Mouse (Mus musculus): ENCODE measurements around the gene Ciita. TPM values are rescaled to one million over a fixed set of nuclear protein-coding genes. Genes with fewer than 3 reads are reported as not detected.

Gene Ciita
- polyA plus RNA-seq, 1 experiment, result 0.11 TPM

DNA sequence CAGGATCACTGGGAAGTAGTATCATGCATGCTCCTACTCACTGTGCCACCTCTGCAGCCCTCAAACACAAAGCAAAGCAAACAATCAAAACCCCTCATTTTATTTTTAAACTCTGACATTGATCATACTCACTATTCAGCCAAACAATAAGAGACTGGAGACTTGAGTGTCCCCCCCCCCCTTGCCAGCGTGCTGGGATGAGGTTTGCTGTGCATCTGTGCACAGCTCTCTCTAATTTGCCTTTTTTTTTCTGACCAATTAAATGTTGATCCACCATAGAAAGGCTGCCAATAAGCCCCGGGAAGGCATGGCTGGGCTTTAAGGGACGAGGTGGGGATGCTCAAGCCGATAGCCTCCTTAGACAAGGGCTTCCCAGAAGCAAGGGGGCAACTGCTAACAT, 27.6 kb downstream of the Ciita start:
- H3K27ac ChIP-seq (ENCODE audit: insufficient read depth, low read length), result no peak overlapping the region
- H3K27me3 ChIP-seq (ENCODE audit: control insufficient read depth, insufficient read depth, low read length), result no peaks in the 10 kb centered on the region
- WGBS, result 54% methylated on average over 4 of the region's 4 CpGs
- H3K4me1 ChIP-seq (ENCODE audit: control insufficient read depth, insufficient read depth, low read length), result peaks cover 15% of the 10 kb centered on the region
- no peak for DNase-seq
- H3K4me3 ChIP-seq (replicated peaks; ENCODE audit: insufficient read depth, low read depth, low read length), result no peak overlapping the region
- TF ChIP-seq POLR2A (IDR thresholded peaks at IDR 0.05; ENCODE audit: borderline replicate concordance, insufficient read depth, low read length) (no peak), CTCF (IDR thresholded peaks at IDR 0.05; ENCODE audit: borderline replicate concordance, insufficient read depth, low read depth, low read length) (no peak)

DNA sequence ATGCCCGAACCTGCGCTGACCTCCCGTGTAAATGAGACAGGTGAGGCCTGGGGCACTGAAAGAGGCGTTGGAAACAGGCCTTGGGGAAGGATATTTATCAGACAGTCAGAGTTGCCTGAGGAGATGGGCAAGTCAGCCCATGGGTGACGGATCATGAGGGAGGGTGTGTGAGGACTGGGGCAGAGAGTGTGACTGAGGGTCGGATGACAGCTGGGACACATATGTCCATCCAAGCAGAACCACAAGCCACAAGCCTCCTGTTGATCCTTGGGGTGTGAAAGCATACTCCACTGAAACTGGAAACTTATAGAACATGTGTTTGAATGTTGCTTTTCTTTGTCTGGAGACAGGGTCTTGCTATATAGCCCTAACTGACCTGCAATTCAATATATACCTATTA, 28.8 kb downstream of the Ciita start:
- Histone ChIP-seq H3K27ac (ENCODE audit: insufficient read depth, low read length) (no peak overlapping the region), H3K27me3 (ENCODE audit: control insufficient read depth, insufficient read depth, low read length) (no peaks in the 10 kb centered on the region), H3K4me1 (ENCODE audit: control insufficient read depth, insufficient read depth, low read length) (peaks cover 15% of the 10 kb centered on the region), H3K4me3 (replicated peaks; ENCODE audit: insufficient read depth, low read depth, low read length) (no peak overlapping the region)
- 77% methylated on average over 6 of the region's 6 CpGs for WGBS
- DNase-seq, result no peak
- TF ChIP-seq POLR2A (IDR thresholded peaks at IDR 0.05; ENCODE audit: borderline replicate concordance, insufficient read depth, low read length), result no peak
- TF ChIP-seq CTCF (IDR thresholded peaks at IDR 0.05; ENCODE audit: borderline replicate concordance, insufficient read depth, low read depth, low read length), result no peak

DNA sequence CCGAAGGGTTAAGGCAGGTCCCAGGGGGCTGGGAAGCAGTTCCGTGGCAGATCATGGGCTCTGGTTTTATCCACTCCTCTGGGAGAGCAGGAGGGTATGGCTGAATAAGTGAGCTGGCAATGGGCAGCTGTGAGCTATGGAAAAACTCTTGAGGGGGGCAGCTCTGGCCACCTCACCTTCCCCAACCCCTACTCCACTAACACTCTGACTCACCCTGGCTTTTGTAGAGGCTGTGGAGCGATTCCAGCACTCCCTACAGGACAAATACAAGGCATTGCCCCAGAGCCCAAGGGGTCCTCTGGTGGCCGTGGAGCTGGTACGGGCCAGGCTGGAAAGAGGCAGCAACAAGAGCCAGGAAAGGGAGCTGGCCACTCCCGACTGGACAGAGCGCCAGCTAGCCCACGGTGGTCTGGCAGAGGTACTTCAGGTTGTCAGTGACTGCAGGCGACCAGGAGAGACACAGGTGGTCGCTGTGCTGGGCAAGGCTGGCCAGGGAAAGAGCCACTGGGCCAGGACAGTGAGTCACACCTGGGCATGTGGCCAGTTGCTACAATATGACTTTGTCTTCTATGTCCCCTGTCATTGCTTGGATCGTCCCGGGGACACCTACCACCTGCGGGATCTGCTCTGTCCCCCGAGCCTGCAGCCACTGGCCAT, 30.7 kb downstream of the Ciita start:
- TF ChIP-seq POLR2A (IDR thresholded peaks at IDR 0.05; ENCODE audit: borderline replicate concordance, insufficient read depth, low read length), result no peak
- TF ChIP-seq CTCF (IDR thresholded peaks at IDR 0.05; ENCODE audit: borderline replicate concordance, insufficient read depth, low read depth, low read length), result peak; percentile 43; the same call in 1 of the 2 replicates
- Histone ChIP-seq H3K4me1 (ENCODE audit: control insufficient read depth, insufficient read depth, low read length) (peaks cover 15% of the 10 kb centered on the region), H3K4me3 (replicated peaks; ENCODE audit: insufficient read depth, low read depth, low read length) (no peak overlapping the region), H3K27me3 (ENCODE audit: control insufficient read depth, insufficient read depth, low read length) (no peaks in the 10 kb centered on the region), H3K27ac (ENCODE audit: insufficient read depth, low read length) (0 out of 2 replicates have a peak overlapping the region, but pooled peaks have one; percentile 0)
- peak; percentile 88 to 93 for DNase-seq
- 9% methylated on average over 14 of the region's 14 CpGs for WGBS

DNA sequence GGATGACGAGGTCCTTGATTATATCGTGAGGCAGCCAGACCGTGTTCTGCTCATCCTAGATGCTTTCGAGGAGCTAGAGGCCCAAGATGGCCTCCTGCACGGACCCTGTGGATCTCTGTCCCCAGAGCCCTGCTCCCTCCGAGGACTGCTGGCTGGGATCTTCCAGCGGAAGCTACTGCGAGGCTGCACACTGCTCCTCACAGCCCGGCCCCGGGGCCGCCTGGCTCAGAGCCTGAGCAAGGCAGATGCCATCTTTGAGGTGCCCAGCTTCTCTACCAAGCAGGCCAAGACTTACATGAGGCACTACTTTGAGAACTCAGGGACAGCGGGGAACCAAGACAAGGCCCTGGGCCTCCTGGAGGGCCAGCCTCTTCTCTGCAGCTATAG, 31.3 kb downstream of the Ciita start:
- peak in 1 of 2 experiments; percentile 71 for DNase-seq
- H3K27me3 ChIP-seq (ENCODE audit: control insufficient read depth, insufficient read depth, low read length), result no peaks in the 10 kb centered on the region
- WGBS, result 14% methylated on average over 12 of the region's 12 CpGs
- H3K4me1 ChIP-seq (ENCODE audit: control insufficient read depth, insufficient read depth, low read length), result peaks cover 15% of the 10 kb centered on the region
- no peak overlapping the region for H3K4me3 ChIP-seq (replicated peaks; ENCODE audit: insufficient read depth, low read depth, low read length)
- 0 out of 2 replicates have a peak overlapping the region, but pooled peaks have one; percentile 0 for H3K27ac ChIP-seq (ENCODE audit: insufficient read depth, low read length)
- TF ChIP-seq POLR2A (IDR thresholded peaks at IDR 0.05; ENCODE audit: borderline replicate concordance, insufficient read depth, low read length) (no peak), CTCF (IDR thresholded peaks at IDR 0.05; ENCODE audit: borderline replicate concordance, insufficient read depth, low read depth, low read length) (no peak)

DNA sequence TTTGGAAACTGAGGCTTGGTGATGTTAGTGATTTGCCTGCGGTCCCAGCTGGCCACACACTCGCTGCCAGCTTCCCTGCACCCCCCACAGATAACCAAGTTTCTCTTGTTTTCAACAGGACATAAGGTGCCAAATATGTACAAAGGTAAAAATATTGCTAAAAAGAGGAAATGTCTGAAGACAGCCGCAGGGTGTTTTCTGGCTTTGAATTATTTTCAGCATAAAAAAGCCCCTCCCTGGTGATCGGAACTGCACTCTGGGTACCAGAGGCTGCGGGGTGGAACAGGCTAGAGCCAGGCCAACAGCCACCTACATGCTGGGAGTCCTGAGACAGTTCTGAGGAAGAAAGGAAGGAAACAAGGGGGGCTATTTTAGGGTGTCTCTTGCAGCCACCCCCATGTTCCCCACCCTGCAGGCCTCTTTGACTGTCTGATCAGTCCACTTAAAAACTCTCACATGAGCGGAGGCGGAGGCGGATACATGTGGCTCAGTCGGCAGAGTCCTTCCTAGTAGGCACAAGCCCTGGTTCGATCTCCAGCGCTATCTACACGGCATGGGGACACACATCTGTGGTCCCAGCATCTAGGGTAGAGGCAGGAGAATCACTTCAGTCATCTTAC, 36.2 kb downstream of the Ciita start:
- no peak overlapping the region for H3K27ac ChIP-seq (ENCODE audit: insufficient read depth, low read length)
- H3K4me1 ChIP-seq (ENCODE audit: control insufficient read depth, insufficient read depth, low read length), result peaks cover 7% of the 10 kb centered on the region
- no peak for DNase-seq
- 89% methylated on average over 12 of the region's 12 CpGs for WGBS
- no peaks in the 10 kb centered on the region for H3K27me3 ChIP-seq (ENCODE audit: control insufficient read depth, insufficient read depth, low read length)
- no peak overlapping the region for H3K4me3 ChIP-seq (replicated peaks; ENCODE audit: insufficient read depth, low read depth, low read length)
- TF ChIP-seq CTCF (IDR thresholded peaks at IDR 0.05; ENCODE audit: borderline replicate concordance, insufficient read depth, low read depth, low read length) (no peak), POLR2A (IDR thresholded peaks at IDR 0.05; ENCODE audit: borderline replicate concordance, insufficient read depth, low read length) (no peak)

DNA sequence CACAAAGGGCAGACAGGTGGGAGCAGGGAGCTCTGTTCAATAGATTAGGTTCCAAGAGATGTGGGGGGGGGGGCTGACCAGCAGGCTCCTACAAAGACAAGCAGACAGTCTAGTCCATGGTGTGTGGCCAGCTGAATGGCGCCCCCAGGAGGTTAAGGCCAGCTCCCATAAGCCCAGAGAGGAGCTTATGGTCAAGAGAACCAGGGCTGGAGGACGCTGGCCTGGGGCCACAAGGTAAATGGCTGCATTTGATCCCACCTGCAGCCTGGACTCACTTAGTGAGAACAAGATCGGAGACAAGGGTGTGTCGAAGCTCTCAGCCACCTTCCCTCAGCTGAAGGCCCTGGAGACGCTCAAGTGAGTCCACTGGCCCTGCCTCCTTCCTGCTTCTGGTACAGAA, 38.2 kb downstream of the Ciita start:
- Histone ChIP-seq H3K27ac (ENCODE audit: insufficient read depth, low read length) (no peak overlapping the region), H3K4me3 (replicated peaks; ENCODE audit: insufficient read depth, low read depth, low read length) (no peak overlapping the region), H3K4me1 (ENCODE audit: control insufficient read depth, insufficient read depth, low read length) (no peaks in the 10 kb centered on the region), H3K27me3 (ENCODE audit: control insufficient read depth, insufficient read depth, low read length) (no peaks in the 10 kb centered on the region)
- TF ChIP-seq POLR2A (IDR thresholded peaks at IDR 0.05; ENCODE audit: borderline replicate concordance, insufficient read depth, low read length) (no peak), CTCF (IDR thresholded peaks at IDR 0.05; ENCODE audit: borderline replicate concordance, insufficient read depth, low read depth, low read length) (no peak)
- WGBS, result 70% methylated on average over 5 of the region's 5 CpGs
- no peak for DNase-seq

DNA sequence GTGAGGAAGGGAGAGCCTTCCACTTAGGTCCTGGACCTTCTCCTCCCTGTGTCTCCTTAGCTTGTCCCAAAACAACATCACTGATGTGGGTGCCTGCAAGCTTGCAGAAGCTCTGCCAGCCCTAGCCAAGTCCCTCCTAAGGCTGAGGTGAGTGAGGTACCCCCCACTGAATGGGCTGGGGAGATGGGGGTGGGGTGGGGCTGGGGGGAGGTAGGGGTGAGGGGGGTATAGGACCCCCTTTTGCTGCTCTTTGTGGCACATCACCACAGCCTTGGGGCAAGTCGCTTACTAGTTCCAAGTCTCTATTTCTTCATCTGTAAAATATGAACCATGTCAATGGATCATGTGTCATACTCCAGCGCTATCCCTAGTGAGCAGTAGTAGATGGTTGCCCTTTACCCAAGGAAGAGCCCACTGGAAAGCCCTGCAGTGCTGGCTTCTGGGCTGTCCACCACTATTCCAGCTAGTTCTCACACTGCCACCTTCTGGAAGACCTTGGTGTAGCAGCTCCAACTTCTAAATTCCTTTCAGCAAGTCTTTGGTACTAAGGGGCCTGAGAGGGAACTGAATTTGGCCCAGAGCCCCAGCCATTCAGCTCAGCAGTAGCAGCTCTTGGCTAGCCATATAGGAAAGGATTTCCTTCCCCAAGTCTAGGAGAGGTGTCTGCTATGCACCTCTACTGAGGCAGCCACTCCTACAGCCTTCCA, 41.2 kb downstream of the Ciita start:
- TF ChIP-seq POLR2A (IDR thresholded peaks at IDR 0.05; ENCODE audit: borderline replicate concordance, insufficient read depth, low read length) (no peak), CTCF (IDR thresholded peaks at IDR 0.05; ENCODE audit: borderline replicate concordance, insufficient read depth, low read depth, low read length) (peak; percentile 72; the same call in 1 of the 2 replicates)
- WGBS, result 34% methylated on average over 2 of the region's 2 CpGs
- Histone ChIP-seq H3K4me1 (ENCODE audit: control insufficient read depth, insufficient read depth, low read length) (peaks cover 17% of the 10 kb centered on the region), H3K27me3 (ENCODE audit: control insufficient read depth, insufficient read depth, low read length) (no peaks in the 10 kb centered on the region), H3K27ac (ENCODE audit: insufficient read depth, low read length) (no peak overlapping the region), H3K4me3 (replicated peaks; ENCODE audit: insufficient read depth, low read depth, low read length) (no peak overlapping the region)
- DNase-seq, result peak; percentile 64 to 80
